Mouse (Mus musculus) intestine, embryonic 15.5 days (tissue): ENCODE measurements around the gene Crtc1. TPM values are rescaled to one million over a fixed set of nuclear protein-coding genes. Genes with fewer than 3 reads are reported as not detected.

ENCODE experiments used
- ATAC-seq: fragments of 200-750 bp; cut with Nextera tagmentation; 2 replicates; pipeline ENCODE4 v1.8.0; 2017; ENCODE audit warnings: moderate TSS enrichment, moderate library complexity
- H3K27ac ChIP-seq: fragments of 300-500 bp; sonication (generic); 2 replicates; pipeline ENCODE4 v1.5.1; 2015; ENCODE audit warnings: mild to moderate bottlenecking, inconsistent platforms
- H3K27me3 ChIP-seq: fragments of 300-500 bp; sonication (generic); replicated peaks from 2 replicates; pipeline ENCODE4 v1.6.1; 2015; ENCODE audit warnings: inconsistent platforms
- H3K36me3 ChIP-seq: fragments of 300-500 bp; sonication (generic); 2 replicates; pipeline ENCODE4 v1.6.1; 2015; ENCODE audit warnings: inconsistent platforms
- H3K4me1 ChIP-seq: fragments of 300-500 bp; sonication (generic); replicated peaks from 2 replicates; pipeline ENCODE4 v1.6.1; 2015; ENCODE audit warnings: inconsistent platforms
- H3K4me2 ChIP-seq: fragments of 300-500 bp; sonication (generic); replicated peaks from 2 replicates; pipeline ENCODE4 v1.6.1; 2015; ENCODE audit warnings: mild to moderate bottlenecking, inconsistent platforms
- H3K4me3 ChIP-seq: fragments of 300-500 bp; sonication (generic); replicated peaks from 2 replicates; pipeline ENCODE4 v1.5.1; 2015; ENCODE audit warnings: inconsistent platforms
- H3K9ac ChIP-seq: fragments of 300-500 bp; sonication (generic); 2 replicates; pipeline ENCODE4 v1.6.1; 2015; ENCODE audit warnings: inconsistent platforms
- H3K9me3 ChIP-seq: fragments of 300-500 bp; sonication (generic); 2 replicates; pipeline ENCODE4 v1.6.1; 2016; ENCODE audit warnings: inconsistent platforms
- WGBS: fragments of 180-500 bp; shearing (Covaris S2); methylation state at CpG from one replicate; pipeline ENCODE4 v1.1.7; 2015; 5-methylcytosine and 5-hydroxymethylcytosine counted together
- polyA plus RNA-seq: library from polyadenylated mRNA; unstranded; fragments of >200 nt; fragmentation: Nextera tagmentation; extraction: Ambion mirVana; gene quantifications from 2 replicates; pipeline ENCODE4 v1.2.1, GENCODE M21; 2015

The Crtc1 gene
- polyA plus RNA-seq, 1 experiment from 2014 or later = 15.0 TPM

GRCm38 (mm10) chr8:70469938-70470337 lies 30.6 kb upstream of the Crtc1 start:
- no peak overlapping the region for H3K27ac ChIP-seq
- 0 out of 2 replicates have a peak overlapping the region, but pooled peaks have one; percentile 8 for H3K9ac ChIP-seq
- peaks cover 19% of the 10 kb centered on the region; the same call in 1 of the 2 replicates for H3K4me1 ChIP-seq
- WGBS = 62% methylated on average over 2 of the region's 2 CpGs
- no peak overlapping the region for H3K4me3 ChIP-seq
- no peaks in the 10 kb centered on the region for H3K9me3 ChIP-seq
- ATAC-seq = peak; percentile 31
- H3K36me3 ChIP-seq = no peaks in the 10 kb centered on the region
- H3K27me3 ChIP-seq = no peaks in the 10 kb centered on the region
- H3K4me2 ChIP-seq = 0 out of 2 replicates have a peak overlapping the region, but pooled peaks have one; percentile 11

- WGBS = 40% methylated on average over 10 of the region's 10 CpGs
- Histone ChIP-seq H3K27me3 (no peaks in the 10 kb centered on the region), H3K9me3 (no peaks in the 10 kb centered on the region), H3K4me2 (0 out of 2 replicates have a peak overlapping the region, but pooled peaks have one; percentile 11), H3K36me3 (no peaks in the 10 kb centered on the region), H3K4me1 (peaks cover 19% of the 10 kb centered on the region; the same call in 1 of the 2 replicates), H3K4me3 (no peak overlapping the region), H3K27ac (no peak overlapping the region), H3K9ac (no peak overlapping the region)
- ATAC-seq = peak; percentile 75
Observed at GRCm38 (mm10) chr8:70469295-70469916, 30.0 kb upstream of the Crtc1 start.

- H3K4me2 ChIP-seq = no peak overlapping the region
- H3K27ac ChIP-seq = no peak overlapping the region
- H3K9ac ChIP-seq = no peak overlapping the region
- peak; percentile 4; the same call in 1 of the 2 replicates for ATAC-seq
- H3K9me3 ChIP-seq = no peaks in the 10 kb centered on the region
- no peaks in the 10 kb centered on the region for H3K27me3 ChIP-seq
- peaks cover 19% of the 10 kb centered on the region; the same call in 1 of the 2 replicates for H3K4me1 ChIP-seq
- H3K36me3 ChIP-seq = no peaks in the 10 kb centered on the region
- WGBS = 90% methylated on average over 4 of the region's 4 CpGs
- no peak overlapping the region for H3K4me3 ChIP-seq
Observed at GRCm38 (mm10) chr8:70468733-70469132, 29.4 kb upstream of the Crtc1 start.

GRCm38 (mm10) chr8:70467907-70468306 lies 28.5 kb upstream of the Crtc1 start:
- Histone ChIP-seq H3K27me3 (no peaks in the 10 kb centered on the region), H3K27ac (no peak overlapping the region), H3K4me3 (no peak overlapping the region), H3K9ac (no peak overlapping the region), H3K9me3 (no peaks in the 10 kb centered on the region), H3K4me1 (peaks cover 19% of the 10 kb centered on the region; the same call in 1 of the 2 replicates), H3K36me3 (no peaks in the 10 kb centered on the region; the same call in 1 of the 2 replicates), H3K4me2 (no peak overlapping the region)
- no peak for ATAC-seq
- 76% methylated on average over 1 of the region's 1 CpGs for WGBS

- Histone ChIP-seq H3K4me1 (peaks cover 19% of the 10 kb centered on the region; the same call in 1 of the 2 replicates), H3K36me3 (no peaks in the 10 kb centered on the region; the same call in 1 of the 2 replicates), H3K4me3 (no peak overlapping the region), H3K4me2 (no peak overlapping the region), H3K27me3 (no peaks in the 10 kb centered on the region), H3K9me3 (no peaks in the 10 kb centered on the region), H3K9ac (no peak overlapping the region), H3K27ac (no peak overlapping the region)
- no peak for ATAC-seq
- 60% methylated on average over 5 of the region's 5 CpGs for WGBS
Observed at GRCm38 (mm10) chr8:70467229-70467725, 27.9 kb upstream of the Crtc1 start.

GRCm38 (mm10) chr8:70466771-70467170 lies 27.4 kb upstream of the Crtc1 start:
- no peak overlapping the region for H3K9ac ChIP-seq
- 59% methylated on average over 11 of the region's 11 CpGs for WGBS
- no peaks in the 10 kb centered on the region for H3K9me3 ChIP-seq
- H3K36me3 ChIP-seq = no peaks in the 10 kb centered on the region; the same call in 1 of the 2 replicates
- H3K4me1 ChIP-seq = peaks cover 19% of the 10 kb centered on the region; the same call in 1 of the 2 replicates
- H3K27me3 ChIP-seq = no peaks in the 10 kb centered on the region
- no peak for ATAC-seq
- H3K4me3 ChIP-seq = no peak overlapping the region
- no peak overlapping the region for H3K27ac ChIP-seq
- H3K4me2 ChIP-seq = no peak overlapping the region

GRCm38 (mm10) chr8:70466305-70466704 lies 26.9 kb upstream of the Crtc1 start:
- Histone ChIP-seq H3K4me2 (no peak overlapping the region), H3K27ac (no peak overlapping the region), H3K4me1 (peaks cover 19% of the 10 kb centered on the region; the same call in 1 of the 2 replicates), H3K27me3 (no peaks in the 10 kb centered on the region), H3K9me3 (no peaks in the 10 kb centered on the region), H3K9ac (no peak overlapping the region), H3K4me3 (no peak overlapping the region), H3K36me3 (no peaks in the 10 kb centered on the region; the same call in 1 of the 2 replicates)
- ATAC-seq = no peak
- 80% methylated on average over 4 of the region's 4 CpGs for WGBS

- no peak for ATAC-seq
- H3K4me2 ChIP-seq = no peak overlapping the region
- no peak overlapping the region for H3K9ac ChIP-seq
- H3K4me1 ChIP-seq = peaks cover 19% of the 10 kb centered on the region; the same call in 1 of the 2 replicates
- H3K27me3 ChIP-seq = no peaks in the 10 kb centered on the region
- no peak overlapping the region for H3K27ac ChIP-seq
- H3K9me3 ChIP-seq = no peaks in the 10 kb centered on the region
- H3K36me3 ChIP-seq = no peaks in the 10 kb centered on the region; the same call in 1 of the 2 replicates
- WGBS = 96% methylated on average over 4 of the region's 4 CpGs
- H3K4me3 ChIP-seq = no peak overlapping the region
Observed at GRCm38 (mm10) chr8:70465701-70466100, 26.3 kb upstream of the Crtc1 start.

- no peak overlapping the region for H3K27ac ChIP-seq
- no peak overlapping the region for H3K9ac ChIP-seq
- ATAC-seq = no peak
- no peaks in the 10 kb centered on the region for H3K9me3 ChIP-seq
- H3K36me3 ChIP-seq = no peaks in the 10 kb centered on the region; the same call in 1 of the 2 replicates
- 91% methylated on average over 6 of the region's 6 CpGs for WGBS
- H3K27me3 ChIP-seq = no peaks in the 10 kb centered on the region
- H3K4me2 ChIP-seq = no peak overlapping the region
- H3K4me1 ChIP-seq = 0 out of 2 replicates have a peak, but pooled peaks cover 13% of the 10 kb centered on the region
- H3K4me3 ChIP-seq = no peak overlapping the region
Observed at GRCm38 (mm10) chr8:70464162-70464561, 24.8 kb upstream of the Crtc1 start.

- 0 out of 2 replicates have a peak, but pooled peaks cover 13% of the 10 kb centered on the region for H3K4me1 ChIP-seq
- no peak overlapping the region for H3K4me2 ChIP-seq
- no peak overlapping the region for H3K27ac ChIP-seq
- H3K36me3 ChIP-seq = no peaks in the 10 kb centered on the region; the same call in 1 of the 2 replicates
- no peak overlapping the region for H3K4me3 ChIP-seq
- H3K9ac ChIP-seq = no peak overlapping the region
- WGBS = 66% methylated on average over 4 of the region's 4 CpGs
- H3K9me3 ChIP-seq = no peaks in the 10 kb centered on the region
- no peak for ATAC-seq
- H3K27me3 ChIP-seq = no peaks in the 10 kb centered on the region
Observed at GRCm38 (mm10) chr8:70463306-70463705, 23.9 kb upstream of the Crtc1 start.

- no peaks in the 10 kb centered on the region for H3K9me3 ChIP-seq
- H3K4me2 ChIP-seq = no peak overlapping the region
- no peak overlapping the region for H3K27ac ChIP-seq
- WGBS = 89% methylated on average over 8 of the region's 8 CpGs
- ATAC-seq = no peak
- H3K4me3 ChIP-seq = no peak overlapping the region
- 0 out of 2 replicates have a peak, but pooled peaks cover 5% of the 10 kb centered on the region for H3K4me1 ChIP-seq
- no peaks in the 10 kb centered on the region; the same call in 1 of the 2 replicates for H3K36me3 ChIP-seq
- H3K9ac ChIP-seq = no peak overlapping the region
- no peaks in the 10 kb centered on the region for H3K27me3 ChIP-seq
Observed at GRCm38 (mm10) chr8:70462516-70462813, 23.1 kb upstream of the Crtc1 start.

- H3K4me1 ChIP-seq = 0 out of 2 replicates have a peak, but pooled peaks cover under 1% of the 10 kb centered on the region
- H3K27me3 ChIP-seq = no peaks in the 10 kb centered on the region
- H3K9me3 ChIP-seq = no peaks in the 10 kb centered on the region
- no peak for ATAC-seq
- no peaks in the 10 kb centered on the region; the same call in 1 of the 2 replicates for H3K36me3 ChIP-seq
- H3K27ac ChIP-seq = no peak overlapping the region
- 83% methylated on average over 16 of the region's 16 CpGs for WGBS
- no peak overlapping the region for H3K4me3 ChIP-seq
- no peak overlapping the region for H3K9ac ChIP-seq
- no peak overlapping the region for H3K4me2 ChIP-seq
Observed at GRCm38 (mm10) chr8:70461765-70462515, 22.6 kb upstream of the Crtc1 start.
